Mouse (Mus musculus): ENCODE results near the gene Ino80d. TPM values are rescaled to one million over a fixed set of nuclear protein-coding genes. Genes with fewer than 3 reads are reported as not detected.

The Ino80d gene
- 16.5 TPM for polyA plus RNA-seq (2017; shearing (Covaris generic))

DNA sequence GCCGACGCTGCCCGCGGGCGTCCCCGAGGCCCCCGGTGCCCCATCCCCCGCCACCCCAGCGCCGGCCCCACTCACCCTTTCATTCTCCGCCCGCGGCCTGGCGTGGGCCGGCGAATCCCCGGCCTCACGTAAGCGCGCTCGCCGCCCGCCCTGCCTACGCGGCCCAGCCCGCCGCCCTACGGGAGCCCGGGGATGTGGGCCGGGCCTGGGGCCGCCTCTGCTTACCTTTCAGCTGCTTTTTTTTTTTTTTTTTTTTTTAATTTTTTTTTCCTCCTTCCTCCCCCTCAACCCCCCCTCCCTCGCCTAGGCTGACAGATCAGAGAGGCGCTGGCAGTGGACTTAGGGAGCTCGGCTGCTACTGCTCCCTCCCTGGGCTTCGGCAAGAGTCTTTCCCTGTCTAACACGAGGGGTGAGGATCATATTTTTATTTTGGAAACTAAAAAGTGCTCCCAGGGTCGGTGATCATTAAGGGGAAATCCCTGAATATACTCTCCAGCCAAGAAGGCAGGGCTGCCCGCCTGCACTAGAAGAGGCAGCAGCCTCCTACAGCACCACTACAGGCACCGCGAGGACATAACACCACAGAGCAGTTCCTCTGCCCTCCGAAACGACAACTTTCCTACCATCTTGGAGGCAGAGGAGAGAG, at the start of gene Ino80d:
Ino80d (minus strand) TSS at position 532 of the 646 bp plus-strand sequence.

Other genes starting within 250 kb of the Ino80d start
- 525 TPM for gene Eef1b2, start 62.2 kb upstream of the Ino80d start, polyA plus RNA-seq (2017; shearing (Covaris generic))
- gene Ndufs1, start 62.2 kb upstream of the Ino80d start, polyA plus RNA-seq (2017; shearing (Covaris generic)), result 123 TPM
- gene Gpr1, start 99.9 kb upstream of the Ino80d start, polyA plus RNA-seq (2017; shearing (Covaris generic)), result not detected
- 0.02 TPM for gene Zdbf2, start 158.6 kb upstream of the Ino80d start, polyA plus RNA-seq (2017; shearing (Covaris generic))

Data from CD4-positive, CD25-positive, alpha-beta regulatory T cell, adult 9 weeks (primary cell).